Mouse (Mus musculus) cortical plate, adult 2 months (tissue): ENCODE data around the gene Cyp2d9.

Source experiments
- CTCF ChIP-seq: fragments of 200-500 bp; IDR thresholded peaks from 2 replicates; pipeline ENCODE4 v1.5.1; 2011; ENCODE audit warnings: mild to moderate bottlenecking, control low read depth, low read length; ENCODE audit not compliant: insufficient read depth; ENCODE audit errors: extremely low read depth
- POLR2A ChIP-seq: fragments of 200-500 bp; IDR thresholded peaks from 2 replicates; pipeline ENCODE4 v1.6.1; 2011; ENCODE audit warnings: mild to moderate bottlenecking, low read length, control low read depth; ENCODE audit not compliant: insufficient read depth; ENCODE audit errors: extremely low read depth

GRCm38 (mm10) chr15:82423471-82423870, 9.8 kb upstream of the Cyp2d9 start:
- TF ChIP-seq POLR2A, result no peak
- no peak for TF ChIP-seq CTCF
